Mouse (Mus musculus): ENCODE results near the gene Faim.

Faim gene

GRCm38 (mm10) chr9:99048724-99049250 is 62.6 kb downstream of the Faim start:
- no peak for DNase-seq (ENCODE audit: low read depth, low spot score)

GRCm38 (mm10) chr9:99049760-99050159 is 63.6 kb downstream of the Faim start:
- DNase-seq (ENCODE audit: low read depth, low spot score): no peak
